Mouse (Mus musculus): ENCODE data around the gene Dlst.

Dlst gene

GRCm38 (mm10) chr12:85182345-85182643 lies 71.7 kb downstream of the Dlst start:
- no peak for DNase-seq (ENCODE audit: low read depth)

GRCm38 (mm10) chr12:85182898-85183297 lies 72.3 kb downstream of the Dlst start:
- no peak for DNase-seq (ENCODE audit: low read depth)

- DNase-seq (ENCODE audit: low read depth), result no peak
These were observed 73.5 kb downstream of the Dlst start for GRCm38 (mm10) chr12:85184118-85184517.

Measured in induced T-regulatory cell, adult 2 months (primary cell).